In the genomic region with DNA sequence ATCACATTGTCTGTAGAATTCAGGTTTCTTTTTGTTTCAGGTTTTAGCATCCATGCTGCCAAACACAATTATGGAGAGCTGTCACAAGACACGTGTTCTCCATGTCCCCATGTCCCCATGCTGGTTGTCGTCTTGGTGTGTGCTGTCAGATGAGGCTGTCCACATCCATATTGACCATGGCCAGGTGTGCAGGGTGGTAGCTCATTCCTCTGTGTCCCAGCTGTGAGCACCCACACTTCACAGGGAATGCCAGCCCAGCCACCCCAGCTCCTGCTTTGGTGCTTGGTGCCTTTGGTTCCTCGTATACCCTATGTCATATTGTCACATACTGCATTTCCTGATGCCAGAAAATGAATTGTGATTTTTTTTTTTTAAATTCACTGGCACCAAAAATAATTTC, we compare ENCODE assay signal across 30 mouse cellular contexts. TPM values are rescaled to one million over a fixed set of nuclear protein-coding genes. Genes with fewer than 3 reads are reported as not detected.
DNase-seq lines count a peak whose midpoint lies in the region; ATAC-seq and TF ChIP-seq lines count a peak whose summit lies in the region.
"Had no signal": no experiment of that assay in that cellular context is flagged by ENCODE, and none has a peak within 500 bp of the region (broad histone marks: within the 10 kb centered on the region; RNA-seq: fewer than 3 reads in every experiment).

No protein-coding gene starts in this region.

- H3K79me2 ChIP-seq in myocyte (ENCODE audit: control insufficient read depth, insufficient read depth): no peaks in the 10 kb centered on the region

- TF ChIP-seq CTCF in gastrocnemius, adult 2 months (IDR thresholded peaks at IDR 0.05): no peak

- no peak overlapping the region for H3K4me2 ChIP-seq in limb, embryonic 11.5 days (ENCODE audit: low read depth, severe bottlenecking)
- H3K4me2 ChIP-seq in myocyte (ENCODE audit: low read depth): no peak overlapping the region
- H3K4me2 ChIP-seq: embryonic facial prominence, embryonic 13.5 days; embryonic facial prominence, embryonic 15.5 days; forebrain, embryonic 12.5 days had no signal

- no peak overlapping the region for H3K4me3 ChIP-seq in gastrocnemius, adult 2 months
- H3K4me3 ChIP-seq in limb, embryonic 11.5 days (ENCODE audit: low read depth, low read length): no peak overlapping the region
- H3K4me3 ChIP-seq in limb, embryonic 10.5 days: no peak overlapping the region
- no peak overlapping the region for H3K4me3 ChIP-seq in myocyte
- H3K4me3 ChIP-seq: embryonic facial prominence, embryonic 13.5 days; embryonic facial prominence, embryonic 15.5 days; erythroblast, embryonic 14.5 days; forebrain, embryonic 10.5 days; forebrain, embryonic 12.5 days had no signal

- WGBS in limb, embryonic 11.5 days: 93% methylated on average over 3 of the region's 3 CpGs
- 94% methylated on average over 3 of the region's 3 CpGs for WGBS in limb, embryonic 10.5 days

- intact Hi-C loops in gastrocnemius, adult 2 months (cut with DNase I): loop anchor here (5.0 kb wide), 1 partner anchor 32 kb away; no protein-coding TSS in a partner anchor

- ATAC-seq in limb, embryonic 11.5 days (ENCODE audit: insufficient number of reproducible peaks, low FRiP score, low TSS enrichment, low read depth): no peak
- ATAC-seq: activated CD4-positive, CD25-positive, alpha-beta regulatory T cell, adult 4 months; CD4-positive, CD25-positive, alpha-beta regulatory T cell, adult 4 months; forebrain, embryonic 14.5 days; forebrain, embryonic 16.5 days; Patski had no signal

- no peak for TF ChIP-seq POLR2A in myocyte (IDR thresholded peaks at IDR 0.05; ENCODE audit: insufficient read length, low read depth)

- H3K36me3 ChIP-seq in limb, embryonic 11.5 days (ENCODE audit: control insufficient read depth, insufficient read depth, low read length): peaks cover 25% of the 10 kb centered on the region
- H3K36me3 ChIP-seq in limb, embryonic 10.5 days: peaks cover 72% of the 10 kb centered on the region
- H3K36me3 ChIP-seq in myocyte (ENCODE audit: control insufficient read depth, insufficient read depth): peaks cover 52% of the 10 kb centered on the region

- H3K27ac ChIP-seq in gastrocnemius, adult 2 months: no peak overlapping the region
- H3K27ac ChIP-seq in limb, embryonic 11.5 days (replicated peaks; ENCODE audit: low read depth, low read length): no peak overlapping the region
- H3K27ac ChIP-seq in limb, embryonic 10.5 days: no peak overlapping the region
- H3K27ac ChIP-seq: embryonic facial prominence, embryonic 13.5 days; forebrain, embryonic 10.5 days; forebrain, embryonic 12.5 days had no signal

- H3K9ac ChIP-seq in limb, embryonic 11.5 days (ENCODE audit: low read length): no peak overlapping the region
- H3K9ac ChIP-seq: embryonic facial prominence, embryonic 13.5 days; embryonic facial prominence, embryonic 15.5 days; forebrain, embryonic 12.5 days had no signal

- H3K4me1 ChIP-seq in limb, embryonic 11.5 days (ENCODE audit: control insufficient read depth, insufficient read depth, low read length): peaks cover 14% of the 10 kb centered on the region
- H3K4me1 ChIP-seq in limb, embryonic 10.5 days: peaks cover 27% of the 10 kb centered on the region

- H3K9me3 ChIP-seq in limb, embryonic 11.5 days (ENCODE audit: control insufficient read depth, low read length): no peaks in the 10 kb centered on the region
- H3K9me3 ChIP-seq in limb, embryonic 10.5 days (replicated peaks): no peaks in the 10 kb centered on the region
- H3K9me3 ChIP-seq: embryonic facial prominence, embryonic 13.5 days; embryonic facial prominence, embryonic 15.5 days; forebrain, embryonic 10.5 days; forebrain, embryonic 12.5 days; G1E had no signal

- no peak overlapping the region for H3ac ChIP-seq in myocyte (ENCODE audit: control insufficient read depth, insufficient read length)

- peak; percentile 16 for DNase-seq in gastrocnemius, adult 2 months
- no peak for DNase-seq in gastrocnemius, adult 8-10 months (ENCODE audit: low spot score in 2 of 2)
- DNase-seq in limb, embryonic 11.5 days (ENCODE audit: low spot score): peak; percentile 16
- no peak for DNase-seq in limb, embryonic 10.5 days (ENCODE audit: low spot score)
- DNase-seq: adrenal gland, adult 8-10 months; adrenal gland, postnatal 14 days; adrenal gland, postnatal 36 days; B cell, adult 2 months; cerebellum, adult 11-12 months; cerebellum, adult 2 months; cerebellum, adult 9-10 months; cerebellum, postnatal 10 days; cerebellum, postnatal 25 days; embryo, embryonic 11 days had no signal

- H3K27me3 ChIP-seq in limb, embryonic 11.5 days (ENCODE audit: control insufficient read depth, insufficient read depth, low read length): no peaks in the 10 kb centered on the region
- H3K27me3 ChIP-seq in limb, embryonic 10.5 days (ENCODE audit: low read depth, poor library complexity, severe bottlenecking): no peaks in the 10 kb centered on the region
- H3K27me3 ChIP-seq in myocyte (ENCODE audit: control insufficient read depth, insufficient read depth, insufficient read length): no peaks in the 10 kb centered on the region
- H3K27me3 ChIP-seq: CH12.LX; embryonic facial prominence, embryonic 13.5 days; embryonic facial prominence, embryonic 15.5 days; forebrain, embryonic 12.5 days; Patski had no signal

TF ChIP-seq in myocyte, 11 proteins besides CTCF, POLR2A, EP300 and RAD21:
- no peak for TF ChIP-seq CEBPB (IDR thresholded peaks at IDR 0.05; ENCODE audit: insufficient read depth, poor library complexity, severe bottlenecking)
- peak; percentile 60 for TF ChIP-seq POLR2AphosphoS2 (IDR thresholded peaks at IDR 0.05; ENCODE audit: insufficient read length, low read depth)

RNA-seq across cellular contexts. Expression of a gene that starts 4.5 kb away (rescaled TPM):
- 100 to 1,000 TPM; 127 to 157 TPM for total RNA-seq in gastrocnemius, adult 2 months (2021)
- total RNA-seq in gastrocnemius, adult 8-10 months (2022): 100 to 1,000 TPM; 144 to 158 (median 155) TPM
- polyA plus RNA-seq in limb, embryonic 11.5 days (2014; fragmentation: Nextera tagmentation; extraction: Ambion mirVana): 6.2 and 7.8 TPM in 2 replicates
- polyA plus RNA-seq in limb, embryonic 10.5 days (2016; fragmentation: Nextera tagmentation; extraction: Ambion mirVana): 4.4 and 7.0 TPM in 2 replicates
- polyA plus RNA-seq in myocyte (2012; fragmentation: generic; extraction: Trizol): 47.0 TPM
- polyA plus RNA-seq: activated CD4-positive, CD25-positive, alpha-beta regulatory T cell, adult 4 months had no signal

RNA-seq across cellular contexts. Expression of a gene that starts 22.8 kb away (rescaled TPM):
- total RNA-seq in gastrocnemius, adult 2 months (2021): 100 to 1,000 TPM; 103 to 120 TPM
- total RNA-seq in gastrocnemius, adult 8-10 months (2022): 100 to 1,000 TPM; 117 to 138 (median 135) TPM
- 1.3 and 1.7 TPM in 2 replicates for polyA plus RNA-seq in limb, embryonic 11.5 days (2014; fragmentation: Nextera tagmentation; extraction: Ambion mirVana)
- 0.10 and 0.71 TPM in 2 replicates for polyA plus RNA-seq in limb, embryonic 10.5 days (2016; fragmentation: Nextera tagmentation; extraction: Ambion mirVana)
- 70.4 TPM for polyA plus RNA-seq in myocyte (2012; fragmentation: generic; extraction: Trizol)
- total RNA-seq: adrenal gland, postnatal 14 days; CH12.LX; G1E had no signal
- polyA plus RNA-seq: activated CD4-positive, CD25-positive, alpha-beta regulatory T cell, adult 4 months; CD4-positive, CD25-positive, alpha-beta regulatory T cell, adult 4 months; erythroblast, embryonic 14.5 days; G1E; Patski had no signal

RNA-seq across cellular contexts. Expression of a gene that starts 35.7 kb away (rescaled TPM):
- 10 to 100 TPM; 41.3 to 42.6 TPM for total RNA-seq in gastrocnemius, adult 2 months (2021)
- total RNA-seq in gastrocnemius, adult 8-10 months (2022): 10 to 100 TPM; 27.7 to 38.7 (median 34.6) TPM
- polyA plus RNA-seq in limb, embryonic 11.5 days (2014; fragmentation: Nextera tagmentation; extraction: Ambion mirVana): 65.1 and 69.0 TPM in 2 replicates
- 47.2 and 58.8 TPM in 2 replicates for polyA plus RNA-seq in limb, embryonic 10.5 days (2016; fragmentation: Nextera tagmentation; extraction: Ambion mirVana)
- 9.0 TPM for polyA plus RNA-seq in myocyte (2012; fragmentation: generic; extraction: Trizol)

RNA-seq across cellular contexts. Expression of a gene that starts 37.7 kb away (rescaled TPM):
- total RNA-seq in gastrocnemius, adult 2 months (2021): 100 to 1,000 TPM; 151 to 153 TPM
- total RNA-seq in gastrocnemius, adult 8-10 months (2022): 100 to 1,000 TPM; 129 to 160 (median 141) TPM
- polyA plus RNA-seq in limb, embryonic 11.5 days (2014; fragmentation: Nextera tagmentation; extraction: Ambion mirVana): not detected in 2 replicates
- not detected in 2 replicates for polyA plus RNA-seq in limb, embryonic 10.5 days (2016; fragmentation: Nextera tagmentation; extraction: Ambion mirVana)
- polyA plus RNA-seq in myocyte (2012; fragmentation: generic; extraction: Trizol): 1.9 TPM
- total RNA-seq: adrenal gland, adult 18-20 months; adrenal gland, postnatal 14 days; adrenal gland, postnatal 36 days; CH12.LX; common myeloid progenitor, adult 5-6 weeks; G1E had no signal
- polyA plus RNA-seq: activated CD4-positive, CD25-positive, alpha-beta regulatory T cell, adult 4 months; CD4-positive, CD25-positive, alpha-beta regulatory T cell, adult 4 months; embryonic facial prominence, embryonic 11.5 days; erythroblast, embryonic 14.5 days; forebrain, embryonic 10.5 days; forebrain, embryonic 12.5 days; forebrain, embryonic 14.5 days; forebrain, embryonic 16.5 days; G1E; Patski had no signal

RNA-seq across cellular contexts. Expression of a gene that starts 44.5 kb away (rescaled TPM):
- 100 to 1,000 TPM; 108 to 137 TPM for total RNA-seq in gastrocnemius, adult 2 months (2021)
- 100 to 1,000 TPM; 111 to 123 (median 121) TPM for total RNA-seq in gastrocnemius, adult 8-10 months (2022)
- 99.8 and 103 TPM in 2 replicates for polyA plus RNA-seq in limb, embryonic 11.5 days (2014; fragmentation: Nextera tagmentation; extraction: Ambion mirVana)
- polyA plus RNA-seq in limb, embryonic 10.5 days (2016; fragmentation: Nextera tagmentation; extraction: Ambion mirVana): 93.9 and 94.8 TPM in 2 replicates
- polyA plus RNA-seq in myocyte (2012; fragmentation: generic; extraction: Trizol): 81.5 TPM

Comparison
In these comparisons a context has a peak if more than half of its experiments do, and no peak if none do; other contexts are left out.
1. DNase-seq: peak in gastrocnemius, adult 2 months (single experiment) and limb, embryonic 11.5 days (single experiment); none in gastrocnemius, adult 8-10 months (0 of 2) and limb, embryonic 10.5 days (single experiment).
2. RNA of a gene that starts 22.8 kb away (polyA plus RNA-seq): 70.4 TPM in myocyte (single experiment); 1.3 to 1.7 TPM in limb, embryonic 11.5 days and 0.10 to 0.71 TPM in limb, embryonic 10.5 days; every median in the first group is over 10 times any median in the second.